Mouse (Mus musculus) liver, embryonic 14.5 days (tissue): ENCODE measurements at regions not wholly inside any gene's neighbourhood (a gene's known extent, or its start where the extent isn't known, plus 50 kb on each side); places are given as distances from the start of the nearest gene placed in this dataset.

Experiments
- ATAC-seq: fragments of 200-750 bp; cut with Nextera tagmentation; 2 replicates; pipeline ENCODE4 v1.8.0; 2017; ENCODE audit warnings: moderate number of reproducible peaks, mild to moderate bottlenecking, moderate library complexity; ENCODE audit not compliant: insufficient read depth
- DNase-seq, 3 experiments: peaks; one replicate each; pipeline ENCODE4 v3.0.0-alpha.2; 2012 to 2013; ENCODE audit warnings: low read depth in 3 of 3, low spot score in 3 of 3
- H3K27ac ChIP-seq: fragments of 300-500 bp; sonication (generic); 2 replicates; pipeline ENCODE4 v1.5.1; 2014; ENCODE audit warnings: moderate library complexity, mild to moderate bottlenecking, control low read depth, inconsistent platforms
- H3K27me3 ChIP-seq: fragments of 300-500 bp; sonication (generic); 2 replicates; pipeline ENCODE4 v1.6.1; 2014; ENCODE audit warnings: mild to moderate bottlenecking, low read length, moderate library complexity; ENCODE audit not compliant: control insufficient read depth, insufficient read depth
- H3K36me3 ChIP-seq: fragments of 300-500 bp; sonication (generic); replicated peaks from 2 replicates; pipeline ENCODE4 v1.6.1; 2014; ENCODE audit warnings: low read depth; ENCODE audit not compliant: control insufficient read depth, insufficient read depth
- H3K4me1 ChIP-seq, 2 experiments: fragments of 200-500 bp in 1 of 2; fragments of 300-500 bp in 1 of 2; sonication (generic) in 1 of 2; replicated peaks; 2 replicates each; pipeline ENCODE4 v1.6.1; 2012 to 2014; ENCODE audit warnings: antibody characterized with exemption in 1 of 2, inconsistent platforms in 1 of 2, low read length in 1 of 2; ENCODE audit not compliant: control insufficient read depth in 2 of 2, insufficient read depth in 2 of 2
- H3K4me2 ChIP-seq: fragments of 300-500 bp; sonication (generic); 2 replicates; pipeline ENCODE4 v1.6.1; 2014; ENCODE audit warnings: low read depth, mild to moderate bottlenecking, control low read depth, moderate library complexity
- H3K4me3 ChIP-seq, 2 experiments: fragments of 200-500 bp in 1 of 2; fragments of 300-500 bp in 1 of 2; sonication (generic) in 1 of 2; 2 replicates each; pipeline ENCODE4 v1.5.1; 2012 to 2014; ENCODE audit warnings: low read depth in 2 of 2, low read length in 2 of 2, mild to moderate bottlenecking in 2 of 2, control low read depth in 1 of 2, inconsistent platforms in 1 of 2, moderate library complexity in 1 of 2; ENCODE audit not compliant: insufficient read depth in 1 of 2
- H3K9ac ChIP-seq: fragments of 300-500 bp; sonication (generic); replicated peaks from 2 replicates; pipeline ENCODE4 v1.6.1; 2014; ENCODE audit warnings: mild to moderate bottlenecking, control low read depth, moderate library complexity
- H3K9me3 ChIP-seq: fragments of 300-500 bp; sonication (generic); 2 replicates; pipeline ENCODE4 v1.6.1; 2016; ENCODE audit warnings: low read length, mixed read lengths; ENCODE audit not compliant: control insufficient read depth
- CTCF ChIP-seq: IDR thresholded peaks from 2 replicates; pipeline ENCODE4 v1.5.1; 2016; ENCODE audit warnings: antibody characterized with exemption, low read depth, control low read depth
- EP300 ChIP-seq: IDR thresholded peaks from 2 replicates; pipeline ENCODE4 v1.6.1; 2016; ENCODE audit warnings: antibody characterized with exemption, low read depth
- WGBS: fragments of 180-500 bp; shearing (Covaris S2); extraction: QIAGEN DNeasy Blood & Tissue Kit; methylation state at CpG from one replicate; pipeline ENCODE4 v1.1.7; 2014; ENCODE audit not compliant: insufficient replicate concordance; 5-methylcytosine and 5-hydroxymethylcytosine counted together

DNA sequence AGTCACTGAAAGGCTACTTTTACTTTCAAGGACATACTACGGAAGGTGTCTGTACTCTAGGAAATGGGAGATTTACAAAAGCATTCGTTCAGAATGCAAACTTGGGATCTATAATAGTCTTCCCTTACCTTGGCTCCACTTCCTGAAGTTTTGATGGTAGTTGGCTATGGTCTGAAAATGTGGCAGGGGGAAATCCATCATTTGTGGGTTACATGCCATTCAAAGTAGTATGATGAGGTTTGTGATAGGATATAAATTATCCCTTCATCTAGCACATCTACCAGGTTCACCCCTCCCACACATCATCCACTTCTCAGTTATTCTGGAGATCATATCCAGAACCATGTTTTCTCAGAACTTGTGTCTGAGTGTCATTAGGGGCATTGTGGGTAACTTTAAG, 184.7 kb upstream of the Gm5148 start:
- Histone ChIP-seq H3K4me3 (no peak overlapping the region), H3K27ac (no peak overlapping the region), H3K9me3 (no peaks in the 10 kb centered on the region), H3K27me3 (no peaks in the 10 kb centered on the region), H3K4me2 (no peak overlapping the region), H3K4me1 (peaks cover 0 to 18% of the 10 kb centered on the region in 2 experiments; a peak in 2 of 4 replicates), H3K9ac (no peak overlapping the region), H3K36me3 (no peaks in the 10 kb centered on the region)
- no peak for ATAC-seq
- no peak for DNase-seq
- TF ChIP-seq CTCF (no peak), EP300 (no peak)
- 58% methylated on average over 2 of the region's 2 CpGs for WGBS

DNA sequence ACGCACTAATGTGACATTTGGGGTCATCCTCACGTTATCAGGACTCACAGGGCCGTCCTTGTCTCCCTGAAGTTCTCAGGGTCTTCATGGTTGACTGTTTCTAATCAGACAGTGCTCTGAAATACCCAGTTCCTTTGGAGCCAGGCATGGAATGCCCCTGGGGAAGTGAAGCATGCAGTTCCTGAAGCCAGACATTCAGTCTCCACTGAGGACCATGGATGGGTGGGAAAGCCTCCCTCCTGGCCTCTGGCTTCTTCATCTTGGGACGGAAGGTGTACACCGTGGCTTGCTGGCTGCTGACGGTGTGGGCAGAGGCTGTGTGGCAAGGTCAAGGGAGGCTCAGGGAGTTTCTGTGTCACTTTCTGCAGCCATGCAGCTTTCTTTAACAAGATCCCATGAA, 184.2 kb upstream of the Gm5148 start:
- no peak overlapping the region for H3K4me2 ChIP-seq
- no peak overlapping the region for H3K27ac ChIP-seq
- 52% methylated on average over 6 of the region's 6 CpGs for WGBS
- H3K9me3 ChIP-seq, result no peaks in the 10 kb centered on the region
- no peaks in the 10 kb centered on the region for H3K27me3 ChIP-seq
- TF ChIP-seq EP300 (no peak), CTCF (no peak)
- H3K4me1 ChIP-seq, result peaks cover 0 to 18% of the 10 kb centered on the region in 2 experiments; a peak in 2 of 4 replicates
- no peak overlapping the region for H3K4me3 ChIP-seq
- H3K36me3 ChIP-seq, result no peaks in the 10 kb centered on the region
- H3K9ac ChIP-seq, result no peak overlapping the region
- ATAC-seq, result no peak
- no peak for DNase-seq

DNA sequence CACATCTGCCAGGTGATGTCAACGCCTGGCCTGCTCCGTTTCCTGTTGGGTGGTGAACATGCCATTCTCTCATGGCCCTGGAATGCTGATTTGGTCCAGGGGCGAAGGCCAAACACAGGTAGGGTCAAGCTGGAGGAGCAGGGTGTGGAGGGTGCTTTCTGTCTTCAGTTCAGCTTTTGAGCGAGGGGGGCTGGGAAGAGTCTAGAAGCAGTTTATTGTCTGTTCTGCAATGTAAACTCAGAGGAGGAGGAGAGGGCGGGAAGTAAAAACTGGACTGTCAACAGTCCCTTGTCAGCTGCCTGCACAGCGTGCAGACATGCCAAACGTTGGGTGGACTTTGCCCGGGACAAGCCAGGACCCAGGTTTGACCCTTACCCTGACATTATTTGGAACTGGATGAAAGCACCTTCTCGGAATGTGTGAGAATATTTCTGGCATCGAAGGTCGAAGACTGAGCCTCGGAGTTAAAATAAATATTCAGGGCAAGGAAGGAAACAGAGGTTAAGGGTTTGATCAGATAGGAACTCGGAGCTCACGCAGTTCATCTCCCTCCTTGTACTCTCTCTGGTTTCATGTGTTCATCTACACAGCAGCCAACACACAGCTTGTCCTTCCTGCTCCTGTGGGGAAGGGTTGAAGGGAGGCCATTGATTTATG, 183.3 kb upstream of the Gm5148 start:
- Histone ChIP-seq H3K9me3 (no peaks in the 10 kb centered on the region), H3K9ac (no peak overlapping the region), H3K27ac (no peak overlapping the region), H3K4me2 (no peak overlapping the region), H3K36me3 (no peaks in the 10 kb centered on the region), H3K4me3 (no peak overlapping the region), H3K4me1 (peaks cover 0 to 24% of the 10 kb centered on the region in 2 experiments; a peak in 2 of 4 replicates), H3K27me3 (no peaks in the 10 kb centered on the region)
- DNase-seq, result peak in 2 of 3 experiments; percentile 15 to 19
- TF ChIP-seq CTCF (no peak), EP300 (0 out of 2 replicates have a peak, but pooled peaks have one; percentile 13)
- peak; percentile 60; the same call in 1 of the 2 replicates for ATAC-seq
- 12% methylated on average over 14 of the region's 14 CpGs for WGBS

DNA sequence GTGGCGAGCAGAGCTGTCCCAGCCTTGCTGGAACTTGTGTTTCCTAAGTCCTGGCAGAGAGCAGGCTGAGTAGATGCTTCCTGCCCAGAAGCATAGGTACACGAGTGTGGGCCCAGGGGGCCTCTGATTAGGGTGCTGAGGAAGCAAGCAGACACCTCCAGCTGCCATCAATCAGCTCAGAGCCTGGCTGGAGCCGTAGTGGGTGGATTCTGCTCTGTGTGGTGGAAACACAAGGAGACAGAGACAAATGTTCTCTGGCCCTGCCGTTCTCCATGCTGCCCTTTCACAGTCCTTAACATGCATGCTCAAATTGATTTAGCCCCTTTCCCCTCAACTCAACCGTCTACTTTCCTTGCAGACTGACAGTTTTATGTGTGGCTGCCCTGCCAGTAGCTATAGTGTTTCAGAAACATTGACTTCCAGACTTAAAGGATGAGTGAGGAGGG, 182.5 kb upstream of the Gm5148 start:
- WGBS, result 21% methylated on average over 5 of the region's 5 CpGs
- Histone ChIP-seq H3K9me3 (no peaks in the 10 kb centered on the region), H3K9ac (no peak overlapping the region), H3K27ac (no peak overlapping the region), H3K27me3 (no peaks in the 10 kb centered on the region), H3K4me2 (no peak overlapping the region), H3K4me1 (peaks cover 0 to 24% of the 10 kb centered on the region in 2 experiments; a peak in 2 of 4 replicates), H3K36me3 (no peaks in the 10 kb centered on the region), H3K4me3 (no peak overlapping the region)
- DNase-seq, result no peak
- TF ChIP-seq EP300 (no peak), CTCF (no peak)
- no peak for ATAC-seq

DNA sequence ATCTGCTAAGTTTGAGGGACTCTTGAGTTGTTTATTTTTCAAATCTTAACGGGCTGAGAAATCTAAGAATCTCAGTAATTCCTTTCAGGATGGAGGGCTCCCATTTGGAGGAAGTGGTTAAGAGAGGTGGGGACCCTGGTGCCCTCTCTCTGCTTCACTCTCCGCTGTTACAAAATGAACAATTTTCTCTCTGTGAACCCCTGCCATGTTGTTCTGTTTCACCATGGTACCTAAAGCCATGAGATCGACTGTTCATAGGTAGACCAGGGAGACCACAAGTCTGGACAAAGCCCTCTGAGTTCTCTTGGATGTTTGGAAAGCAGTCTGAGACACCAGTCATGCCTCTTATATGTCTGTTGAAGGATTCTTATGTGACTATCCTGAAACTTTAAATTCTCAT, 179.9 kb upstream of the Gm5148 start:
- Histone ChIP-seq H3K36me3 (no peaks in the 10 kb centered on the region), H3K27me3 (no peaks in the 10 kb centered on the region), H3K4me2 (no peak overlapping the region), H3K27ac (no peak overlapping the region), H3K9me3 (no peaks in the 10 kb centered on the region), H3K4me1 (peaks cover 0 to 24% of the 10 kb centered on the region in 2 experiments; a peak in 2 of 4 replicates), H3K9ac (no peak overlapping the region), H3K4me3 (no peak overlapping the region)
- 34% methylated on average over 3 of the region's 3 CpGs for WGBS
- TF ChIP-seq EP300, result no peak
- TF ChIP-seq CTCF, result no peak
- ATAC-seq, result no peak
- no peak for DNase-seq
